Mouse (Mus musculus) olfactory bulb, adult 2 months (tissue): ENCODE results near the gene Coch. TPM values are rescaled to one million over a fixed set of nuclear protein-coding genes. Genes with fewer than 3 reads are reported as not detected.
"Not testable (repeated sequence)": the region's sequence is repeated elsewhere in the genome, so short reads cannot be mapped to it uniquely, and the experiment has no call there.

Source experiments
- H3K27ac ChIP-seq: fragments of 200-500 bp; 2 replicates; pipeline ENCODE4 v1.5.1; 2012; ENCODE audit warnings: low read depth, low read length; ENCODE audit not compliant: insufficient read depth
- H3K4me1 ChIP-seq: fragments of 200-500 bp; 2 replicates; pipeline ENCODE4 v1.6.1; 2012; ENCODE audit warnings: low read length; ENCODE audit not compliant: control insufficient read depth, insufficient read depth
- H3K4me3 ChIP-seq: fragments of 200-500 bp; 2 replicates; pipeline ENCODE4 v1.5.1; 2012; ENCODE audit warnings: mild to moderate bottlenecking, low read depth, low read length, moderate library complexity; ENCODE audit not compliant: insufficient read depth
- CTCF ChIP-seq: fragments of 200-500 bp; IDR thresholded peaks from 2 replicates; pipeline ENCODE4 v1.5.1; 2012; ENCODE audit warnings: low read depth, mild to moderate bottlenecking, low read length, moderate library complexity; ENCODE audit not compliant: insufficient read depth
- POLR2A ChIP-seq: fragments of 200-500 bp; IDR thresholded peaks from 2 replicates; pipeline ENCODE4 v1.6.1; 2012; ENCODE audit warnings: mild to moderate bottlenecking, low read depth, low read length, moderate library complexity; ENCODE audit not compliant: insufficient read depth
- WGBS: fragments of 180-500 bp; shearing (Covaris S2); methylation state at CpG from one replicate; pipeline ENCODE4 v1.1.7; 2018; 5-methylcytosine and 5-hydroxymethylcytosine counted together
- polyA plus RNA-seq: library from polyadenylated mRNA; stranded (reverse); fragments of >200 nt; gene quantifications from 2 replicates; pipeline ENCODE4 v1.2.4, GENCODE M21; 2012; ENCODE audit warnings: low replicate concordance; ENCODE audit not compliant: missing spikeins, insufficient read depth, insufficient read length

Coch gene
- polyA plus RNA-seq, 1 experiment = not detected

DNA sequence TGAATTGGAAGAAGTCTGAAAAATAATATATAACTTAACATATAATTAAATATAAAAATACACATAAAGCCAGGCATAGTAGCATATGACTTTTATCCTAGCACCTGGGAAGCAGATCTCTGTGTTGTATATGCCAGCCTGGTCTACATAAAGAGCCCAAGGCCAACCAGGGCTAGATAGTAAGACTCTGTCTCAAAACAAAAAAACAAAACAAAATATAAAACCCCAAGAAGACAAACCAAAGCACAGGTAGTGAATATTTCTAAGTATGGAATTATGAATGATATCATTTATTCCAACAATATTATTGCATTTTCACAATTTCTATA, 30.2 kb downstream of the Coch start:
- Histone ChIP-seq H3K27ac (no peak overlapping the region), H3K4me3 (no peak overlapping the region), H3K4me1 (no peaks in the 10 kb centered on the region)
- TF ChIP-seq POLR2A = no peak
- TF ChIP-seq CTCF = no peak

DNA sequence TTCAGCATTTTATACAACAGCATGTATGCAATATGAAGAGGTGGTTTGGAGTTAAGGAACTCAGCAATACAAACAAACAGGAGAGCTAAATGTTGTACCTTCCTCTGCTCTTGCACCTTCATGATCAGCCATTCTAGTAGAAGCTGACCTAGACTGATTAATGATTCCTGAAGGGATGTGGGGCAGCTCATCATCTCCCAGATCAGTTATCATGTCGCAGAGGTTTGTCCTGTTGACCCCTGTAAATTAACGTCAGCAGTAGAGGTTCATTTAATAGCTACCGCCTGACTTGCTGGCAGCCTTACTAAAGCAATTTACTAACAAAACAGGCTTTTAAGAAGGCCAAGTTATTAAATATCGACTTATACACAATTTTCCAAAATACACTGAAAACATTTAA, 40.3 kb downstream of the Coch start:
- Histone ChIP-seq H3K4me1 (no peaks in the 10 kb centered on the region), H3K27ac (no peak overlapping the region), H3K4me3 (no peak overlapping the region)
- 75% methylated on average over 4 of the region's 4 CpGs for WGBS
- TF ChIP-seq POLR2A (no peak), CTCF (no peak)

- WGBS = 96% methylated on average over 2 of the region's 2 CpGs
- Histone ChIP-seq H3K27ac (no peak overlapping the region), H3K4me3 (no peak overlapping the region), H3K4me1 (no peaks in the 10 kb centered on the region)
- TF ChIP-seq POLR2A (no peak), CTCF (no peak)
These were observed 43.1 kb downstream of the Coch start for GRCm38 (mm10) chr12:51636260-51636659.

DNA sequence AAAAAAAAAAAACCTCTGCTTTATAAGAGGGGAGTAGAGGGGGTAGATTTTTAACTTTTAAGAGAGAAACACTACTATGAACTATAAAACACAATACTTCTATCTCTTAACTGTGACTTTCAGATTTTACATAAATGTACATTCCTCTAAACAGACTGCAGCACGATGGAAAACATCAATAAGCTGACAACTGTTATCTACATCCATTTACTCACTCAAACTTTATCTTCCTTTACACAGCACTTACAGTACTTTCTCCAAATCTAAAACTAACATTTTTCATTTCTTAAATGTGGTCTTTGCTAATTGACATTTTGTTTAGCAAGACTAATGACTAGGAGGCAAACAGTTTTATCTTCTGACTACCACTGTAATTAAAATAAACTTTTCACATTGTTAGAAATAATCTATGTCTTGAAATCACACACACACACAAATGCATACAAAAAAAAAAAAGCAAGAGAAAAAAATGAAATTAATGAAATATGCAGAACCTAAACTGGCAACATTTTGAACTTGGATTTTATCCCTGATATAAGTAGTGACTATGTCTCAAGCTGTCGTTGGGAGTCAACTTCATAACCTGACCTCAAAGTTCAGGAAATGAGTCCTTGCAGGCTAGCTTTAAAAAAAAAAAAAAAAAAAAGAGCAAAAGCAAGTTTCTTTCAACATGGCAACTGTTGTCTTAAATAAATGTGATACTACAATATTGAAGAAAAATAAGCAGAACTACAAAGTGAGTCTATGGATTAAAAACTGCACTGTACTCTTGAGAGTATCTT, 43.7 kb downstream of the Coch start:
- WGBS = 75% methylated on average over 2 of the region's 2 CpGs
- no peak for TF ChIP-seq POLR2A
- no peak for TF ChIP-seq CTCF
- no peak overlapping the region for H3K27ac ChIP-seq

GRCm38 (mm10) chr12:51641871-51642270, 48.7 kb downstream of the Coch start:
- H3K4me1 ChIP-seq = no peaks in the 10 kb centered on the region
- TF ChIP-seq POLR2A = no peak
- no peak for TF ChIP-seq CTCF
- no peak overlapping the region for H3K27ac ChIP-seq
- WGBS = 71% methylated on average over 6 of the region's 6 CpGs
- no peak overlapping the region for H3K4me3 ChIP-seq

More for the DNA sequence above, 43.7 kb downstream of the Coch start:
- no peaks in the 10 kb centered on the region for H3K4me1 ChIP-seq
- no peak overlapping the region for H3K4me3 ChIP-seq

- H3K4me1 ChIP-seq, H3K4me3 ChIP-seq, H3K27ac ChIP-seq: not testable (repeated sequence)
These were observed 56.3 kb downstream of the Coch start for GRCm38 (mm10) chr12:51649401-51649800.

Other genes with a start within 250 kb of the Coch start
- gene G2e3, start 245.3 kb upstream of the Coch start, polyA plus RNA-seq = 105 TPM in 1 of 2 replicates, not detected in the other
- gene Scfd1, start 215.8 kb upstream of the Coch start, polyA plus RNA-seq = not detected in 2 replicates
- gene Ap4s1, start 97.7 kb downstream of the Coch start, polyA plus RNA-seq = not detected in 2 replicates
- not detected in 2 replicates for gene Strn3, start 98.6 kb downstream of the Coch start, polyA plus RNA-seq
- gene Hectd1, start 236.2 kb downstream of the Coch start, polyA plus RNA-seq = 50.8 TPM in 1 of 2 replicates, not detected in the other